Mouse (Mus musculus): ENCODE results near the gene Meox2. TPM values are rescaled to one million over a fixed set of nuclear protein-coding genes. Genes with fewer than 3 reads are reported as not detected.

Meox2 gene
- not detected for total RNA-seq (2023)

DNA sequence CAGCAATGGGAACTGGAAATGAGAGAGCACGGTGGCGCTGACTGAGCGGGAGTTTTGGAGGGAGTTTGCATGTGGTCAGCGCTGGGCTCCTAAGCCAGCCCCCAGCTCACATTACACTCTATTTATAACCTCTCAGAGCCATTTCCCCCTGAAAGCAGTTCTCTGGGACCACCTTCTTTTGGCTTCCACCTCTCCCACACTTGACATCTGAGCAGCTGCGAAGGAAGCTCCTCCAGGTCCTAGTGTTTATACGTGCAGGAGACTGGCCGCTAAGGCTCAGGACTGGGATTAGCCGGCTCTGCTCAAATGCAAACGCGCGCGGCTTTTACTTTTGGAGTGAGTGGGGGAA, at the start of gene Meox2:
Gene Meox2 (plus strand): TSS at position 151 of the 349 bp plus-strand sequence.

Other genes starting within 250 kb of the Meox2 start
- gene Agmo, start 133.1 kb downstream of the Meox2 start, total RNA-seq (2023) = not detected